In the genomic region with DNA sequence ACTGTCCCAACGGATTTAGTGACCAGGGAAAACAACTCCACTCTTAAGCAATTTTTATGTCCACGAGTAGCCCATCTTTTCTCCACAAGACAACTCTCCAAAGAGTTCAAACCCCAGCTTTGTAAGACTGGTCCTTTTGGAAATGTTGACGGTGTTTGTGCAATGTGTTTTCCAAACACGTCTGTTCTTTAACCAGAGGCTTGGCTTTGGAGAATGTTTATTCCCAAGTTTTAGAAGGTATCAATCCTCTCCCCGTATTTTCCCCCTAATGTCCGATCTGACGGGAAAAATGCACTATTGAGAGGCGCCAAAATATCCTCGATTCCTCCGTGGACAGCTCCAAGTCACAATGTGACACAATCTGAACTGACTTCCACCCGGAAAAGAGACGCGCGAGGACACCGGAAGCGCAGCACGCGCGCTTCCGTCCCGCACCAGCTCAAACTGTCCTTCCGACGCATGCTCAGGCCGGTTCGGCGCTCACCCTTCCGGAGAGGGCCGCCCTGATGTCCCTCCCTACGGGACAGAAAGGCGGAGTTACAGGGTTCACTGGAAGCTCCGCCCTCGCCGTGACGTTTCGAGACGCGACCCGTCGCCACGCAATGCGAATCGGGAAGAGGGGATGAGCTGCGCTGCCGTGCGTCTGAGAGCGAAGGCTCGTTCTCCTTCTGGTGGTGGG, we compare ENCODE assay signal across 7 mouse cellular contexts. TPM values are rescaled to one million over a fixed set of nuclear protein-coding genes. Genes with fewer than 3 reads are reported as not detected.
DNase-seq lines count a peak whose midpoint lies in the region; ATAC-seq lines count a peak whose summit lies in the region.

A gene (plus strand): TSS at position 570 of the 679 bp plus-strand sequence.

- peak within 1 kb of the TSS; percentile 88 for H3K9ac ChIP-seq in embryonic facial prominence, embryonic 12.5 days
- peak within 1 kb of the TSS; percentile 81 for H3K9ac ChIP-seq in limb, embryonic 11.5 days (ENCODE audit: low read length)
- peak within 1 kb of the TSS; percentile 87 for H3K9ac ChIP-seq in midbrain, embryonic 14.5 days (replicated peaks; ENCODE audit: low read length)

- DNase-seq in adrenal gland, postnatal 25 days = peak; percentile 97
- peak; percentile 100 for DNase-seq in heart, adult 11 months
- DNase-seq in kidney, adult 18-20 months = peak; percentile 98
- peak; percentile 98 for DNase-seq in limb, embryonic 11.5 days (ENCODE audit: low spot score)
- DNase-seq in midbrain, embryonic 14.5 days = peak; percentile 100
- DNase-seq in spleen, adult 18-20 months = peak; percentile 96 to 97

- peak; percentile 100 for ATAC-seq in embryonic facial prominence, embryonic 12.5 days (ENCODE audit: insufficient number of reproducible peaks, insufficient read depth, low FRiP score, low TSS enrichment)
- peak; percentile 98 for ATAC-seq in limb, embryonic 11.5 days (ENCODE audit: insufficient number of reproducible peaks, low FRiP score, low TSS enrichment, low read depth)
- peak; percentile 100 for ATAC-seq in midbrain, embryonic 14.5 days (ENCODE audit: low FRiP score, low TSS enrichment)

- WGBS in embryonic facial prominence, embryonic 12.5 days = 3% methylated on average over 47 of the region's 47 CpGs
- 2% methylated on average over 47 of the region's 47 CpGs for WGBS in limb, embryonic 11.5 days
- WGBS in midbrain, embryonic 14.5 days = 3% methylated on average over 47 of the region's 47 CpGs

- no peaks in the 10 kb centered on the region for H3K27me3 ChIP-seq in embryonic facial prominence, embryonic 12.5 days
- H3K27me3 ChIP-seq in limb, embryonic 11.5 days (ENCODE audit: control insufficient read depth, insufficient read depth, low read length) = no peaks in the 10 kb centered on the region; the same call in 1 of the 2 replicates
- H3K27me3 ChIP-seq in midbrain, embryonic 14.5 days (ENCODE audit: control insufficient read depth, insufficient read depth, low read length) = no peaks in the 10 kb centered on the region

- H3K36me3 ChIP-seq in embryonic facial prominence, embryonic 12.5 days = 0 out of 2 replicates have a peak, but pooled peaks cover 5% of the 10 kb centered on the region
- H3K36me3 ChIP-seq in limb, embryonic 11.5 days (ENCODE audit: control insufficient read depth, insufficient read depth, low read length) = no peaks in the 10 kb centered on the region
- H3K36me3 ChIP-seq in midbrain, embryonic 14.5 days (ENCODE audit: control insufficient read depth, insufficient read depth, low read length) = no peaks in the 10 kb centered on the region

- peak within 1 kb of the TSS; percentile 77 for H3K4me3 ChIP-seq in embryonic facial prominence, embryonic 12.5 days
- peak within 1 kb of the TSS; percentile 81 for H3K4me3 ChIP-seq in limb, embryonic 11.5 days (ENCODE audit: low read depth, low read length)
- peak within 1 kb of the TSS; percentile 78 for H3K4me3 ChIP-seq in midbrain, embryonic 14.5 days (replicated peaks; ENCODE audit: low read depth, low read length)

- peak within 1 kb of the TSS; percentile 76; the same call in 1 of the 2 replicates for H3K27ac ChIP-seq in embryonic facial prominence, embryonic 12.5 days
- H3K27ac ChIP-seq in limb, embryonic 11.5 days (replicated peaks; ENCODE audit: low read depth, low read length) = no peak within 1 kb of the TSS
- H3K27ac ChIP-seq in midbrain, embryonic 14.5 days (replicated peaks; ENCODE audit: low read depth, low read length) = peak within 1 kb of the TSS; percentile 84

- H3K4me2 ChIP-seq in embryonic facial prominence, embryonic 12.5 days (replicated peaks) = peak within 1 kb of the TSS; percentile 68
- peak within 1 kb of the TSS; percentile 48 for H3K4me2 ChIP-seq in limb, embryonic 11.5 days (ENCODE audit: low read depth, severe bottlenecking)
- peak within 1 kb of the TSS; percentile 78 for H3K4me2 ChIP-seq in midbrain, embryonic 14.5 days (ENCODE audit: low read length)

- H3K4me1 ChIP-seq in embryonic facial prominence, embryonic 12.5 days = peaks cover 8% of the 10 kb centered on the region
- H3K4me1 ChIP-seq in limb, embryonic 11.5 days (ENCODE audit: control insufficient read depth, insufficient read depth, low read length) = no peaks in the 10 kb centered on the region
- peaks cover 10% of the 10 kb centered on the region for H3K4me1 ChIP-seq in midbrain, embryonic 14.5 days (ENCODE audit: control insufficient read depth, insufficient read depth, low read length)

- no peaks in the 10 kb centered on the region for H3K9me3 ChIP-seq in embryonic facial prominence, embryonic 12.5 days
- no peaks in the 10 kb centered on the region for H3K9me3 ChIP-seq in limb, embryonic 11.5 days (ENCODE audit: control insufficient read depth, low read length)
- H3K9me3 ChIP-seq in midbrain, embryonic 14.5 days (ENCODE audit: control insufficient read depth, low read length) = no peaks in the 10 kb centered on the region

RNA-seq across cellular contexts. Expression of the gene that starts here (rescaled TPM):
- 80.1 and 81.6 TPM in 2 replicates for total RNA-seq in adrenal gland, postnatal 25 days (2021)
- 38.7 and 43.7 TPM in 2 replicates for polyA plus RNA-seq in embryonic facial prominence, embryonic 12.5 days (2016; fragmentation: Nextera tagmentation; extraction: Ambion mirVana)
- 43.7 and 49.2 TPM in 2 replicates for polyA plus RNA-seq in limb, embryonic 11.5 days (2014; fragmentation: Nextera tagmentation; extraction: Ambion mirVana)
- 19.6 and 31.1 TPM in 2 replicates for polyA plus RNA-seq in midbrain, embryonic 14.5 days (2014; fragmentation: Nextera tagmentation; extraction: Ambion mirVana)
